Mouse (Mus musculus) embryo, embryonic 10 days (tissue): ENCODE data around the gene Slc35g3.

ENCODE experiments used
- DNase-seq: peaks from one replicate; pipeline ENCODE4 v3.0.0-alpha.2; 2015; ENCODE audit warnings: low spot score

Slc35g3 gene

DNA sequence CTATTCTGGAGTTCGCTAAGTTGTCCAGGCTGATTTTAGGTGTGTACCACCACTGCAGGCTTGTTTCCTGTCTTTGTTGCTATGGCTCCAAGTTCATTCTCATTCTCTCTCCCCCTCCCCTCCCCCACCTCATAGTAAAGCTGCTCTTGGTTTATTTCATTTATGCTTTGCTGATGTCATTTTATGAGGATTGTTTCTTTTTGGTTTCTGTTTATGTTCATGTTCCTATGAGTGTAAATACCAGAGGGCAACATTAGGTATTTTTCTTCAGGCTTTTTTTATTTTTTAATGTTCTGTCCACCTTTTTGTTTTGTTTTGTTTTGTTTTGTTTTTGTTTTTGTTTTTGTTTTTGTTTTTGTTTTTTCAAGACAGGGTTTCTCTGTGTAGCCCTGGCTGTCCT, at the start of gene Slc35g3:
Gene Slc35g3 (minus strand): TSS at position 101 of the 400 bp plus-strand sequence.
- no peak for DNase-seq

DNA sequence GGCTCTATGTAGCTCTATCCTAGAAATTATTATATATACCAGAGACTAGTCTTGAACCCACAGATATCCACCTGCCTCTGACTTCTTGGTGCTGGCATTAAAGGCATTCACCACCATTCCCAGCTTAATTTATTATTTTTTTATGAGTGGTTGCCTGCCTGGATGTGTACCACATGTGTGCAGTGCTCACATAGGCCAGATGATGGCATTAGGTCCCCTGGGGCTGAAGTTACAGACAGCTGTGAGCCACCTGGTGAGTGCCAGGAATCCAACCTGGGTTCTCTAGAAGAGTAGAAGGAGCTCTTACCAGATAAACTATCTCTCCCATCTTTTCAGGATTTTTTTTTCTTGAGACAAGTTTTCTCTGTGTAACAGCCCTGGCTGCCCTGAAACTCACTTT, 48.5 kb upstream of the Slc35g3 start:
- no peak for DNase-seq

DNA sequence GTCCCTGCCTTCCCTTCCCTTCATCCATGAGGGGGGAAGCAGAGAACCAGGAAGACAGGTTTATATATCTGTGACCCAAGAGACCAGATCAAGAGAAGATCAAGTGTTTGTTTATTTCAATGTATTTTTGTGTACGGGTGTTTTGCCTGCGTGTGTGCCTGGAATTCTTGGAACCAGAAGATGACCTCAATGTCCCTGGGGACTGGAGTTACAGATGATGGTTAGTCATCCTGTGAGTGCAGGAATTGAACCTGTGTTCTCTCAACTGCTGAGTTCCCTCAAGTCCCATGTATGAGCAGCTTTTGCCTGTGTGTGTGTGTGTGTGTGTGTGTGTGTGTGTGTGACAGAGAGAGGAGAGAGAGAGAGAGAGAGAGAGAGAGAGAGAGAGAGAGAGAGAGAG, 45.9 kb upstream of the Slc35g3 start:
- DNase-seq, result no peak

DNA sequence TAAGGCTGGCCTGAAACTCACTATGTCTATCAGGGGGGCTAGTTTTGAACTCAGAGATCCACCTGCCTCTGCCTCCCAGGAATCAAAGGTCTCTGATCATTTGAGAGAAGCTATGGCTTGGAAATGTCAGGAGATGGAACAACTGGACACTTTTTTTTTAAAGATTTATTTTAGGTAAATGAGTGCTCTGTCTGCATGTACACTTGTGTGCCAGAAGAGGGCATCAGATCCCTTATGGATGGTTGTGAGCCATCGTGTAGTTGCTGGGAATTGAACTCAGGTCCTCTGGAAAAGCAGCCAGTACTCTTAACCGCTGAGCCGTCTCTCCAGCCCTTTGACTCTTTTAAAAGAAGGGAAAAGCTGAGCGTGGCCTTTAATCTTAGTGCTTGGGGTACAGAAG, 44.6 kb upstream of the Slc35g3 start:
- no peak for DNase-seq

DNA sequence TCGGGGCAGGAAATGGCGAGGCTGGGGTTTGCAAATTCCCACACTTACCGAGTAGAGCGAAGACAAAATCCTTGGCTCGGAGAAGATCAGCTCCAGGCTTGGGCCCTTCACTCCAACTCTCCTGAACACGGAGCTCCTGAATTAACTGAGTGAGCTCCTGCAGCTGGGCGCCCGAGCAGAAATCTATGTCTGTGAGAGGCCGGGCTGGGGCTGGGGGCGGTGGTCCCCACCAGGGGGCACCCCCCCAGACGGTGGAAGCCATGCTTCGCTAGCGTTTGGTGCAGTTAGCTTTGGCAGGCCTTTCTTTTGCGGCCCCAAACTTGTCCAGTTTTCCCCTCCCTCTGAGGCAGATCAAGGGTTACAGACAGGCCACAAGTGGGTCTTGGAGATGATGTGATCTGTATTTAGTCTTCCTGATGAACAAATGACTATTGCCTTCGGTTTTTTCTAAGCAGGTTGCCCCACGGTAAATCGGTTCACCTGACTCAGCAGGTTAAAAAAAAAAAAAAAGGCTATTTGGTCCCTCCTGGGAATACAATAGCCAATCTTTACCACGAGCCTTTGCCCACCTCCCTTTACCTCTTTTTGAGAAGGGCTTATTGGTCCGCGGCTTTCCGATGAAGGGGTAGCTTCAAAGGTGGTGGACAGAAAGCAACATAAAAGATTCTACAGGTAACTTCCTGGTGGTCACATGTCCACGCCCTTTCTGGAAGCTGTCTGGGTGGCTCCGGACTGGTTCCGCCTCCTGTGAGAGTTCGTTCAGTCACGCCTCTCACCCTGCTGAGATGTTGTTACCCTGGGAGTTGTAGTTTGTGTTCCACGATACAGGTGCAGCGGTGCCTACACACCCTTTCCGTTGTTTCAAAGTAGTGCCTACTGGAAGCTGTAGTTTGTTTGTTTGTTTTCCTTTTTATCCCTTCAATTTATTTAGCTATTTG, 43.5 kb upstream of the Slc35g3 start, which contains the start of gene Tmem102:
Gene Tmem102 (minus strand): TSS at position 653 of the 938 bp plus-strand sequence.
- DNase-seq, result peak; percentile 42

- DNase-seq, result no peak
Measured at GRCm38 (mm10) chr11:69804652-69804940, 42.8 kb upstream of the Slc35g3 start.

DNA sequence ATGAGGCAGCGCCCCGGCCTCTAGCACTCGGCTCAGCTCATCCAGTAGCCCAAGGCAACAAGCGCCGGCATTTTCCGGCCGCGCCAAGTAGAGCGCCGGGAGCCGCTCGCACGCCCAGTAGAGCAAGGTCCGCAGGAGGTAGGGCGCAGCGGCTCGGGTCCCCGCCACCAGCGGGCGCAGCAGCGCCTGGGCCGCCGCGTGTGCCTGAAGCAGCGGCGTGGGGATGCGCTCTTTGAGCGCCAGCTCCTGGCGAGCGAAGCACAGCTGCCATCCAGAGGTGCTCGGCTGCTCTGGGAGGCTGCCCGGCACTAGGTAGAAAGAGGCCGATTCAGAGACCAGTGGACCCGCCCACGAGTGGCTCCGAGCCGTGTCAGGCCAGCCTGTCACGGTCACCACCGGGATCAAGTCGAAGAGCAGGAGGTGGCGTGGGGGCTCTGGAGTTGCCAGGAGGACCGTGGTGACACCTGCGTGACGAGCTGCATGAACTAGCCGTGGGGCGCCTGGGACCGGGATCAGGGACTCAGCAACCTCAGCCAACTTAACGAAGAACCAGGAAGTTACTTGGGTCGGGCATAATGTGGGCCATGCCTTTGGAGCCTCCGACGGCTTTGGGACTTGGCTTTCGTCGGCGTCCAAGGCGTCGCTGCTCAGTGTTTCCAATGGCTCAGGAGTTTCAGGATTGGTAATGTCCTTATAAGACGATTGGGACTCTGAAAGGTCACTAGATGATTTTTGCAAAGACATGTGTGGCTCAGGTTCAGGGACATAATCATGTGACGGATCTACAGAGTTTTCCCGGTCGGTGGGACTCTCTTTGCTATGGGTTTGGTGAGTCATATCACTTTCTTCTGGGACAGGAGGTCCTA, 42.3 kb upstream of the Slc35g3 start:
- peak; percentile 77 for DNase-seq

DNA sequence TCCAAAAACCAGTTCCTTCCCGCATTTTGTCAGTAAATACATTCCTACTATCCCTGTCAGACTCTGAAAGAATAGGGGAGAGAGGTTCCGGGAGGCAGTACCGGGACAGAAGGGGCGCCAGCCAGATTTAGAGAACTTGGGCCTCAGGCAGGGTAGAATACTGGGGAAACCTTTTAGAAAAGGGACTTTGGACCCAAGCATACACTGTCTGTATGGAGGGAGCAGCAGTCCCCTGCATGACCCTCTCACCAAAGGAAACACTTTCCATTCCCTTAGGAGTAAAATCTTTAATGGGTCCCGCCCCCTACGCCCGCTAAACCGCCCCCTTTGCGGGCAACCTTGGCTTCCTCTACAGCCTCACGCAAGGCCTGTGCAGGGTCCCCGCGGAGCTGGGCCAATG, 41.6 kb upstream of the Slc35g3 start:
- no peak for DNase-seq

DNA sequence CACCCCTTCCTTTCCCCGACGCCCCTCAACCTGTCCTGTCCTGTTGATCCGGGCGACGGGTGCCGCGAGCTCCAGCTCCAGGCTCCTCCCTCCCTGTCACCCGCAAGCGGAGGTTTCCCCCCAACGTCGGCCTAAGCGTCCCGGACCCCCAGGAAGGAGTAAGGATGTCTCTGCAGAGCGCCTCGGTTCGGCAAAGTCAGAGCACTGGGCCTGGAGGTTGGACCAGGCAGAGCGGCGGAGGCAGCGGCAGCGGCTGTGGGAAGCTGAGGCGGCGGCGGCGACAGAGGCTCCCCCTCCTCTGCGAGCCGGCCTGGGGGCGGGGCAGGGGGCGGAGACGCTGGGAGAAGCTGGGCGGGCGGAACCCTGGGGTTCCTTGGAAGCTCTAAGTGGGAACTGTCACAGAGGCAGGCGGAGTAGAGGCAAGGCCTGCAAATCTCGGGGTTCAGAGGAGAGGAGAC, 40.9 kb upstream of the Slc35g3 start:
- peak; percentile 77 for DNase-seq

DNA sequence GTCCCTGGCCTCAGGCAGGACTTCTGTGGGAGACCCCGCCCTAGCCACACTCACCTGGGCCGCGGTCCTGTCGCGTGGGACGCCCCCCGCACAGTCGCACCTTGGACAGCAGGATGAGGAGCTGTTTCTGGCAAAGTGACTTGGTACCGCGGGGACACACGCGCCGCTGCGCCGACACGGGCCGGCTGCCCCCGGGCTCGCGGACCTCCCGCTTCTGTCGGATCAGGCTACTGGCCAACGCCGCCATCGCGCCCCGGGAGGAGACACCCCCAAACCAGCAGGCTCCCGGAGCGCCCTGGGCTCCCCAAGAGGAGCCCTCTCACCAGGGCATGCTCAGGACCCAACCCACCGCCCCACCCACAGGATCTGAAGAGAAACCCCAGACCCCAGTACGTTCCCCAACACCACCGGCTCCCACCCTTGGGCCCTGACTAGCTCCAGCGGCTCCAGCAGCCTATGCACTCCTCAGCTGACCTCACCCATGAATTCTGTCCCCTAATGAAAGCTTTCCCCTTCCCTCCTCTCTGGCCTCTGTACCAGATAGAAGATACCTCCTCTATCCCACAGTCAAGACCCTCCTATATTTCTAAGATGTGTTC, 39.7 kb upstream of the Slc35g3 start, which contains the start of gene Fgf11:
Gene Fgf11 (minus strand): TSS at position 479 of the 599 bp plus-strand sequence.
- DNase-seq, result no peak

GRCm38 (mm10) chr11:69800392-69801197, 38.8 kb upstream of the Slc35g3 start:
- peak; percentile 87 for DNase-seq

- no peak for DNase-seq
Measured at GRCm38 (mm10) chr11:69800138-69800391, 38.3 kb upstream of the Slc35g3 start.

- peak; percentile 5 for DNase-seq
Measured at GRCm38 (mm10) chr11:69799394-69800137, 37.8 kb upstream of the Slc35g3 start.

- no peak for DNase-seq
Measured at GRCm38 (mm10) chr11:69797924-69798323, 36.2 kb upstream of the Slc35g3 start.

DNA sequence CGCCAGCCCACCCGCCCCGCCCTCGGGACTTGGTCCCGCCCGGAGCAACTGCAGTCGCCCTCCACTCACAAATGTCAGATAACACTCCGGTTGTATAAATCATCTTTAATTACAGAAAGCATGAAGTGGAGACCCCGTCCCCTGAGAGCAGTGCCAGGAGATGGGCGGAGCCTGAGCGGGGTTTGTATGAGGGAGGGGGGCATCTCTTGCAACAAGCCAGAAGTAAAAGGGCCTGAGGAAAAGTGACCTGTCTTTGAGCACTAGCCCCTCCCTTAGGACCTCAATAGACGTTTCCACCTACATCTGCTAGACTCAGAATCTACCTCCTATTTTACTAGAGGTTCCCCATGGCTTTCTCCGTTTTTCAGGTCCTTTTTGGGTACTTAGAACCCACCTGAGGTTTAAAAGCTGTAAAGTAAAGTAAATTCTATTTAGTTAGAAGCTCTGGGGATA, 34.2 kb upstream of the Slc35g3 start:
- DNase-seq, result no peak

- DNase-seq, result peak; percentile 97
Measured at GRCm38 (mm10) chr11:69795168-69795982, 33.6 kb upstream of the Slc35g3 start, which contains the start of gene Chrnb1. TSS of gene Chrnb1 (minus strand) at chr11:69795943.

DNA sequence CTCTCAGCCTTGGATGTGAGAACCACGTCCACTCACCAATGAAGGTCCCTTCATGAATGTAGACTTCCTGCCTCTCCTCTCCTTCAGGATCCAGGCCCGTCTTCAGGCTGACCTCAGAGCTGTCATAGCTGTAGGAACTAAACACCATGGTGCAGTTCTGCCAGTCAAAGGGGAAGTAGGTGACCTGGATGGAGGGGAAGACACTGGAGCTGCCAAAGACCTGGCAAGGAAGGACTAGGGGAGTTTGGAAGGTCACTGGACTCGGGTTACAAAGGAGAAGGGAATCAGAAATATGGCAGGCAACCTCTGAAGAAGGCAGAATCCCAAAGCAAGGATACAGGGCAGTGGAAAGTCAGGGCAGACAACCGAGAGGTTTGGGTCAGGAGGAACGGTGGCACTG, 31.7 kb upstream of the Slc35g3 start:
- DNase-seq, result no peak

GRCm38 (mm10) chr11:69791420-69791819, 29.7 kb upstream of the Slc35g3 start:
- no peak for DNase-seq

GRCm38 (mm10) chr11:69789431-69789830, 27.7 kb upstream of the Slc35g3 start:
- DNase-seq, result no peak

- no peak for DNase-seq
Measured at GRCm38 (mm10) chr11:69787306-69787705, 25.5 kb upstream of the Slc35g3 start.
